Mouse (Mus musculus) lung, postnatal 0 days (tissue): ENCODE results near the gene Tdrkh. TPM values are rescaled to one million over a fixed set of nuclear protein-coding genes. Genes with fewer than 3 reads are reported as not detected.

Experiments used
- ATAC-seq: fragments of 200-750 bp; cut with Nextera tagmentation; 2 replicates; pipeline ENCODE4 v1.8.0; 2017; ENCODE audit warnings: moderate library complexity
- DNase-seq: peaks from one replicate; pipeline ENCODE4 v3.0.0-alpha.2; 2016; ENCODE audit warnings: low spot score
- H3K27ac ChIP-seq: fragments of 300-500 bp; sonication (generic); 2 replicates; pipeline ENCODE4 v1.5.1; 2014; ENCODE audit warnings: antibody characterized with exemption, mild to moderate bottlenecking, low read length, mixed read lengths
- H3K27me3 ChIP-seq: fragments of 300-500 bp; sonication (generic); replicated peaks from 2 replicates; pipeline ENCODE4 v1.6.1; 2014; ENCODE audit warnings: low read length, mixed read lengths; ENCODE audit not compliant: insufficient read depth
- H3K36me3 ChIP-seq: fragments of 300-500 bp; sonication (generic); 2 replicates; pipeline ENCODE4 v1.6.1; 2014; ENCODE audit warnings: low read length, mixed read lengths; ENCODE audit not compliant: insufficient read depth
- H3K4me1 ChIP-seq: fragments of 300-500 bp; sonication (generic); 2 replicates; pipeline ENCODE4 v1.6.1; 2014; ENCODE audit warnings: antibody characterized with exemption, low read depth, low read length, mixed read lengths; ENCODE audit not compliant: insufficient read depth
- H3K4me2 ChIP-seq: fragments of 300-500 bp; sonication (generic); replicated peaks from 2 replicates; pipeline ENCODE4 v1.6.1; 2014; ENCODE audit warnings: low read depth, mild to moderate bottlenecking, low read length, moderate library complexity, mixed read lengths
- H3K4me3 ChIP-seq: fragments of 300-500 bp; sonication (generic); 2 replicates; pipeline ENCODE4 v1.5.1; 2014; ENCODE audit warnings: low read depth, low read length
- H3K9ac ChIP-seq: fragments of 300-500 bp; sonication (generic); replicated peaks from 2 replicates; pipeline ENCODE4 v1.6.1; 2014; ENCODE audit warnings: low read depth, mild to moderate bottlenecking
- H3K9me3 ChIP-seq: fragments of 300-500 bp; sonication (generic); 2 replicates; pipeline ENCODE4 v1.6.1; 2016; ENCODE audit warnings: low read length, mixed read lengths
- CTCF ChIP-seq: IDR thresholded peaks from 2 replicates; pipeline ENCODE4 v1.5.1; 2016; ENCODE audit warnings: antibody characterized with exemption, mild to moderate bottlenecking
- EP300 ChIP-seq: IDR thresholded peaks from 2 replicates; pipeline ENCODE4 v1.6.1; 2016; ENCODE audit warnings: antibody characterized with exemption, mild to moderate bottlenecking, control low read depth
- WGBS: fragments of 180-500 bp; shearing (Covaris S2); extraction: QIAGEN DNeasy Blood & Tissue Kit; methylation state at CpG from one replicate; pipeline ENCODE4 v1.1.7; 2014; 5-methylcytosine and 5-hydroxymethylcytosine counted together
- polyA plus RNA-seq: library from polyadenylated mRNA; unstranded; fragments of >200 nt; fragmentation: Nextera tagmentation; extraction: Ambion mirVana; gene quantifications from 2 replicates; pipeline ENCODE4 v1.2.1, GENCODE M21; 2015

Gene Tdrkh
- polyA plus RNA-seq, 1 experiment from 2014 or later: 2.1 TPM

DNA sequence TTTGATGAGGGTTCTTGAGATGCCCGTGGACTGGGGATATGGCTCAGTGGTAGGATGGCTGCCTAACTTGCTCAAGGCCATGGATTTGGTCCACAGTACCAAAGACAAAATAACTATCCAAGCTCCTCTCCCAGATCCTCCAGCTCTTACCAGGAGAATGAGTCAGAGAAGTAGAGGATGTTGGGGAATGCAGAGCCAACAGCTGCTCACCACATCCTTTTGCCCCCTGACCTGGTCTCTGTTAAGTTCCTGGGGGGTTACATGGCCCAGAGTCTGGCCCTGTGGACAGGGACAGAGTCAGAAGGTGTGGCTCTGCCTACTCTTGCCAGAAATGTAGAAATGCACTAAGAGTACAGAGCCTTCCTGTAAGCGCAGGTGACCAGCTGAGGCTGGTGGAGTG, 46.8 kb downstream of the Tdrkh start:
- DNase-seq (no peak), ATAC-seq (no peak)
- H3K4me2 ChIP-seq: no peak overlapping the region
- no peak overlapping the region for H3K27ac ChIP-seq
- TF ChIP-seq CTCF (no peak), EP300 (no peak)
- no peaks in the 10 kb centered on the region for H3K27me3 ChIP-seq
- WGBS: 79% methylated on average over 2 of the region's 2 CpGs
- no peaks in the 10 kb centered on the region for H3K4me1 ChIP-seq
- H3K4me3 ChIP-seq: no peak overlapping the region
- H3K36me3 ChIP-seq: no peaks in the 10 kb centered on the region
- no peaks in the 10 kb centered on the region for H3K9me3 ChIP-seq
- no peak overlapping the region for H3K9ac ChIP-seq

DNA sequence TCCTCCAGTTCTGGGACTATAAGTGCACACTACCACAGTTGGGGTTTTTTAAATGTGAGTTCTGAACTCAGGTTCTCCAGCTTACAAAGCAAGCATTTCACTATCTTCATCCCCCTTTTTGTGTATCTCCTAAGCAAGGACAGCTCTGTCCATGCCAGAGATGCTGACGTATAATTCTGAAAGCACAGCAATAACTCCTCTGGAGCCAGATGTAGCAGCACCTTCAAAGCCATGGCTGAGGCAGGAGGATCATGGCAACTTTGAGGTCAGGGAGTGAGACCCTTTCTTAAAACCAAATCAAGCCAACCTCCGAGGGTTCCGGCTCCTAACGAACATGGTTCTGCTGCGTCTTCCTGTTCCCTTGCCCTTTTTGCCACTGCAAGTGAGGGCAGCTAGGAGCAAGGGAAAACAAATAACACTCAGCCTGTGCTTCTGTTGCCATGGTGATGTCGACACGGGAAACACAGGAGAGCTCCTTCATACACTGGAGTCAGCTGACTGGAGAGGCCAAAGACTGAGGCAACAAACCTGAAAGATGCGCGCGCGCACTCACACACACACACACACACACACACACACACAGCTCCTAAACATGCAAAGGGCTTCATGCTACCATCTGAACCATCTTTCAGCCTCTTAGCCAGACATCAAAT, 51.0 kb downstream of the Tdrkh start:
- ATAC-seq (peak; percentile 95), DNase-seq (peak; percentile 87)
- Histone ChIP-seq H3K4me2 (no peak overlapping the region), H3K9ac (no peak overlapping the region), H3K4me1 (no peaks in the 10 kb centered on the region), H3K9me3 (no peaks in the 10 kb centered on the region), H3K27me3 (no peaks in the 10 kb centered on the region), H3K36me3 (no peaks in the 10 kb centered on the region), H3K27ac (no peak overlapping the region), H3K4me3 (no peak overlapping the region)
- no peak for TF ChIP-seq CTCF
- no peak for TF ChIP-seq EP300
- 37% methylated on average over 11 of the region's 11 CpGs for WGBS

DNA sequence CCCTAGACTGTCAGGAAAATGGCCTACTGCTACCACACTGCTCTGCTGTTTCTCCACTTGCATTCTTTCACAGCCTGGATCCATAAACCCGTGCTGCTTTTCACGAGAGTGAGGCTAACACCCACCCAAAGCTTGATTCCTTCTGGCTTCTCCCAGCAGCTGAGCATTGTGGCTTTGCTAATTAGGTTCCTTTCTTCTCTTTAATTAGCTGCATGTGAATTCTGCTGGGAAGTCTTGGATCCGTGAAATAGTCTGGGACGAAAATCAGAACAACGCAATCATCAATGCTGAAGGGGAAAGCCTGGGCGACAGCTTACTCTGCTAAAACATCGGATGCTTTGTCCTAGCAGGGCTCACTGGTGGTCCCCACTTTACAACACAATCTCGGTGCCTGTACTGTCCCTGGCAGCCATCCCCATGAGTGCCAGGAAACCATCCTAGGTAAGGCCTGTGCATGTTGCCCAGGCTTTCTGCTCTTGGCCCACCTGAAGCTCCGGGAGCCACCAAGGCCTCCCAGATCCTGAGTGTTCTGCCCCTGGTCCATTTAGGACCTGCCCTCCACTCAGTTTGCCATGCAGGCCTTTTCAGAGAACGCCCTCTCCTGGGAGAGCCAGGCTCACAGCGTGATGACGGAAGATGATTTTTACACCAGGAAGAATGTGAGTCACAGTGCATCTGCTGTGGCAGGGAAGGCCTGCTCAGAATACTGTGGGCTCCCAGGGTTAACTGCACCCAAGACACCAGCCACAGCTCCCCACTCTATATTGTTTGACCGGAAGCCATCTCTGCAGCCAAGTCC, 52.8 kb downstream of the Tdrkh start:
- no peak overlapping the region for H3K9ac ChIP-seq
- H3K4me3 ChIP-seq: no peak overlapping the region
- WGBS: 76% methylated on average over 13 of the region's 13 CpGs
- no peaks in the 10 kb centered on the region for H3K27me3 ChIP-seq
- no peak overlapping the region for H3K27ac ChIP-seq
- ATAC-seq (no peak), DNase-seq (no peak)
- no peaks in the 10 kb centered on the region for H3K4me1 ChIP-seq
- no peaks in the 10 kb centered on the region for H3K9me3 ChIP-seq
- no peaks in the 10 kb centered on the region for H3K36me3 ChIP-seq
- H3K4me2 ChIP-seq: no peak overlapping the region
- TF ChIP-seq EP300 (no peak), CTCF (no peak)

- no peak overlapping the region for H3K4me2 ChIP-seq
- H3K27me3 ChIP-seq: no peaks in the 10 kb centered on the region
- no peaks in the 10 kb centered on the region for H3K36me3 ChIP-seq
- no peak overlapping the region for H3K4me3 ChIP-seq
- H3K9ac ChIP-seq: no peak overlapping the region
- ATAC-seq (no peak), DNase-seq (no peak)
- H3K4me1 ChIP-seq: no peaks in the 10 kb centered on the region
- TF ChIP-seq EP300 (no peak), CTCF (no peak)
- no peak overlapping the region for H3K27ac ChIP-seq
- 62% methylated on average over 3 of the region's 3 CpGs for WGBS
- no peaks in the 10 kb centered on the region for H3K9me3 ChIP-seq
Measured at GRCm38 (mm10) chr3:94468931-94469330, 55.9 kb downstream of the Tdrkh start.

GRCm38 (mm10) chr3:94472447-94473114, 59.5 kb downstream of the Tdrkh start:
- H3K9ac ChIP-seq: no peak overlapping the region
- DNase-seq: peak; percentile 78
- H3K4me3 ChIP-seq: no peak overlapping the region
- WGBS: 14% methylated on average over 28 of the region's 28 CpGs
- no peaks in the 10 kb centered on the region for H3K36me3 ChIP-seq
- H3K27me3 ChIP-seq: no peaks in the 10 kb centered on the region
- no peak overlapping the region for H3K27ac ChIP-seq
- no peaks in the 10 kb centered on the region for H3K9me3 ChIP-seq
- H3K4me1 ChIP-seq: no peaks in the 10 kb centered on the region
- peak overlapping the region; percentile 22; the same call in 1 of the 2 replicates for H3K4me2 ChIP-seq
- TF ChIP-seq CTCF: no peak
- no peak for TF ChIP-seq EP300
- ATAC-seq: peak; percentile 87

- Histone ChIP-seq H3K9me3 (no peaks in the 10 kb centered on the region), H3K4me3 (no peak overlapping the region), H3K27me3 (no peaks in the 10 kb centered on the region), H3K4me2 (0 out of 2 replicates have a peak overlapping the region, but pooled peaks have one; percentile 22), H3K27ac (no peak overlapping the region), H3K9ac (no peak overlapping the region), H3K4me1 (no peaks in the 10 kb centered on the region), H3K36me3 (no peaks in the 10 kb centered on the region)
- ATAC-seq (0 out of 2 replicates have a peak, but pooled peaks have one; percentile 4), DNase-seq (no peak)
- 50% methylated on average over 10 of the region's 10 CpGs for WGBS
- no peak for TF ChIP-seq EP300
- no peak for TF ChIP-seq CTCF
Measured at GRCm38 (mm10) chr3:94473115-94473505, 60.0 kb downstream of the Tdrkh start.
